Mouse (Mus musculus) T-helper 2 cell (primary cell): Measurements from ENCODE around the gene Dock9.

ENCODE experiments used
- in situ Hi-C: fragments of 300-600 bp; cut with MboI, MseI; formaldehyde crosslinking; loops from one replicate; pipeline ENCODE4 v1.15.1; 2025; ENCODE audit warnings: high pct_unique_total_duplicates

Gene Dock9

DNA sequence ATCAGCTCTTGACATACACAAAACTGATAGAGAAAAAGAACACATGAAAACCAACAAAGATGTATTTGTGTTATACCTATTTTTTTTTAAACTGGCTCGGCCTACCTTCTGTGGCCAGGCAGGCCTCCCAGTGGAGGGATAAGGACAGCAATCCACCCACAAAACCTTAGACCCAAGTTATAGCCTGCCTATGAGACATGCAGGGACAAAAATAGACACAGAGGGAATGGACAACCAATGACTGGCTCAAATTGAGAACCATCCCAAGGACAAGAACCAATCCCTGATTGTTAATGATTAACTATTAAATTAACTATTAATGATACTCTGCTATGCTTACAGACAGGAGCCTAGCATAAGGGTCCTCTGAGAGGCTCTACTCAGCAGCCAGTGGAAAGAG is 133.7 kb downstream of the Dock9 start:
- in situ Hi-C loops, result no loop called here

DNA sequence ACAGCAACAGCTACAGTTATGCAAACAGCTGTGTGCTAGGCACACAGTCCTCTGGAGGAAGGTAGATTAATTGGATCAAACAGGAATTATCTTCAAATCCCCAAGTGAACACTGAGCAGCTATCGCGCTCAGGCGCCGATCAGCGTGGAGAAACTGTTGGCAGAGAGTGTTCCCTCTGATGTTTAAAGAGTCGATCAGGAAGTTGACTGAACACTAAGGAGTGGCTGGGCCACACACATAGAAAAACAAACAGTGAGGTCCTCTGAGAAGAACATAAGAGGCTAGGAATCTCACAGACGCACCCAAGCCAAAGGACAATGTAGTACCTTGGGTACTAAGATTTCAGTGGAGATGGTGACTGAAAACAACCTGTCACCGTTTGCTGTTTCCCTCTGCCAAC is 136.7 kb downstream of the Dock9 start:
- in situ Hi-C loops, result no loop called here

DNA sequence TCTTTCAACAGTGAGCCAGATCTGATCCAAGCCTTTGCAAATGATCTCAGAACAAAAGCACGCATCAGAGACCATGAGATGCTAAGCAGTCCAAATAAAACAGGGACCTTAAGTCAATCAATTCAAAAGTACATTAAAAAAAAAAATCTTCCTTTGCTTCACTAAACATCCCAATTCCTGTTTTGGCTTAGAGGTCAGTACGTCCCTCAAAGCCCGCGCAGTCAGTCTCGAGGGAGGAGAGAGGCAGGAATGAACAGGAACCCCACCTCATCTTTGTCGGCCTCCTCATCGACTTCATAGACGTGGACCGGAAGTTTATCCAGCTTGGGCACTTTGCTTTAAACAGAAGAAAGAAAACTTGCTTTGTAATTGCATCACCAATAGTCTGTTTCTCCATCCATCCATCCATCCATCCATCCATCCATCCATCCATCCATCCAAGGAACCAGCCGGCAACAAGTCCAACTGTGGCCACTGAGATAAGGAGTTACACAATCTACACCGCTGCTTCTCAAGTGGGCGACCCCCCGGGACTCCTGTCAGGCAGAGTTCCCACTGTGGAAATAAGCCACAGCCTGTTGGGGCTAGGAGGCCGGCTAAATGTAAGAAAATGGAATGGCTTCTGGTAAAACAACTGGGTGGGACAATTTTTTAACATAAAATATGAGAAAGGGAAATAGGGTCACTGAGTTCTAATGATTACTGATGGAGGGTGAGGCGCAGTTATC is 137.3 kb downstream of the Dock9 start:
- in situ Hi-C loops, result no loop called here

DNA sequence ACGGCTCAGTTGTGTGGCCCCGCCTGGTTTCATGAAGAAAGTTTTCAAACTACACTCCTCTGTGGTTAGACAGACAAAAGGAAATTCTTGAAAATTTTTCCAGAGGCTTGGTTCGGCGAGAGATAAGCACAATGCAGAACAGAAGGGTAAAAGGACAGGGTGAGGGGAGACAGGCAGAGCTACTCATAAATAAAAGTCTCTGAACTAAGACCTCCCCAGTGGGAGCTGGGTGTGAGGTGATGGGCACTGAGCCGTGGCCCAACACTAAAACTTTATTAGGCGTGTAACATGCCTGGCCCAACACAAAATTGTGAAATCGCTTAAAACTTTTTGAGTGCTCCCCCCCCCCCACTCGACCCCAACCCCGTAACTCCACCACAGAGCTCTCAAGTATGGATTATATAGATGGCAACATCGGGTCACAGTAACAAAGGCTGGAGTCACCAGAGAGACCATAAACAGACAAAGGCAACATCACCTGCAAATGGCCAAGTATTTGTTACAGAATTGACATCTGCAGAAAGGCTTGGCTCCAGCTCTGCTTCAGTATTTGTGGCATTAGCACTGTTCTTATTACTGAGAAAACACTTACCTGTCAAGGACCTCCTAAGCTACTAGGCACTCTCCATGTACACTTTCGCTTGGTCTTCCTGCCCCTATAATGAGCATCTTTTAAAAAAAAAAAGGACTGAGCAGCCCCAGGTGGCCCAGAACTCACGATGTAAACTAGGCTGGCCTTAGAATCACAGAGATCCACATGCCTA is 138.4 kb downstream of the Dock9 start:
- in situ Hi-C loops, result no loop called here

DNA sequence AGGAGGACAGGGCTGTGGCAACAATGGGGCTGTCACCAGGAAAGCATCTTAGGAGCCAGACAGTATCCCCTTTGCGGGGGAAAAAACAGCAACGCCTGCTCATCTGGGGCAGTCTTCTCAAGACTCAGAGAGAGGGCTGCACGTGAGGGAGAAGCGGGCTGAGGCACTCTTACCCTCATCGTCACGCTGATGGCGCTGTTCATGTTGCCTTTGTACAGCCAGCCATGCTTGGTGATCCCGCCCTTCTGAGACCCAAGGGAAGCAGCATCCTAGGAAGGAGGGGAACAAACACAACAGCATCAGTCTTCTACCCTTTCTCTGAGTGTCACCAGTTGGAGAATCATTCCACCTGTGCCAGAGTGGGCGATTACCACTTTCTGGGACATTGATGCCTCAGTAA is 139.1 kb downstream of the Dock9 start:
- in situ Hi-C loops, result no loop called here

DNA sequence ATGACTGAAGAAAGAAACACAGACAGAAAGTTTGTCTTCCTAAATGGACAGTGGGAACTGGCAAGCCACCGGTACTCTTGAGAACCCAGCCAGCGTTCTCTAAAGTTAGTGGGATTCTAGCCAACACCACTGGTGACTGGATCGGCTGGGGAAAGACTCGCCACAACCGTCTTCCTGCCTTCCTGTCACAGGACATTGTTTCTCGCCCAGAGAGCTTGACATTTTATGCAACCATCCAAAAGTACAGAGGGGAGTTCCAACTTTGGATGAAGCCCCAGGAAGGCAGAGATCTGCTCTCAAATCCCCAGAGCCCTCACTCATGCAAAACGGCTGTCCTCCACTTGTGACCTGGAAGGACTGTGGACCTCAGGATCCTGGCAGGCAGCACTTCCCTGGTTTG is 140.0 kb downstream of the Dock9 start:
- in situ Hi-C loops, result no loop called here

DNA sequence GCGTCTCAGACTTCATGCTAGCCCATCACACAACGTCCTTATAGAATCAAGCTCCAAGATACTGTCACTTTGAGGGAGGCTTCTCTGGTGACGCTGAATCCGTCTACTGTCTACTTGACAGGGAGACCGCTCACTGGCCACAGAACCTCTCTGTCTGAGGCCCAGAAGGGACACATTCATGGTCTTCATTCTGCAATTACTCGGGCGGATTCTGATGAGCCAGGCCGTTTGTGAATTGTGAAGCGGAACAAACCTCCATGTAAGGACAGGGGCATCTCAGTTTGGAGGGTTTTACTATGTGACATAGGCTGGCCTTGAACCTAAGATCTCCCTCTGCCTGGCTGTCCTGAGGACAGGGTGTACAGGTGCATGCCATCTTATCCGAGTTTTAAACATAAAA is 140.7 kb downstream of the Dock9 start:
- in situ Hi-C loops, result no loop called here

DNA sequence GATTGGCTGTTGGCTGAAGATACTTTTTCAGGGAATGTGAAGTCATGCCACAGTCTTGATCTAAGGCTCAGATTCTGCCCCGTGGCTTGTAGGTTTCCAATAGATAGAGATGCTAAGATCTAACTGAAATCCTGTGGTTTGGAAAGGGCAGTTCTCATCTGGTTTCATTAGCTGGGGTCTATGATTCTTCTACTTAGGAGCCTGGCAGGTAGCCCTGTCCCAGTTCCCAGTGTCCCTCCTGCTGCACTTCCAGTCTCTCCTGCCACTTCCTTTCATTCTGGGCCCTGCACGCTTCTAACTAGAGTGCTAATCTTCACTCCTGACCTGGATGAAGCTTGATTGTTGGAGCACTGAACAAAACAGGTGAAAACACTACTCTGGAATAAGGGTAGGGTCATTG is 142.7 kb downstream of the Dock9 start:
- in situ Hi-C loops, result no loop called here

DNA sequence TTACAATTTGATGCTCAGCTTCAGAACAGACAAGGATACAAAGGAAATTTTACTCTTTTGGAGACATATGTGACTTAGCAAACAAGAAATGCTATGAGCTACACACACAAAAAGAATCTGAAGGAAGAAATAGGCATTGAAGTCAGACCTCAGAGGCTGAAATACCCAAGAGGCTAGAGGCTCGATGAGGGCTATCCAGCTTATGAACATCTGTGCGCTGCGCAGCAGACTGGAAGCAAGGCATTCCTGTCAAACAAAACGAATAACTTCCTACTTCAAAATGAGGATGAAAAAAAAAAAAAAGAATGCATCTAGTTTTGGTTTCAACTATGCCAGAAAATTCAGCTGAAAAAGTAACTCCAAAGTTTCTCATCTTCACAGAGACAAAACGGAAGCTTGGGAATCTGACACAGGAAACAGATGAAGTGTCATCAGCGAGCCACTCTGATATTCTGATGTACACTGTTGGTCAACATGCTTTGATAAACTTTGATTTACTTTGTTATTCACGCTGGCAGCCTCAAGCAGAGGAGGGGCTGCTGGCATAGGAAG is 143.1 kb downstream of the Dock9 start:
- in situ Hi-C loops, result no loop called here

DNA sequence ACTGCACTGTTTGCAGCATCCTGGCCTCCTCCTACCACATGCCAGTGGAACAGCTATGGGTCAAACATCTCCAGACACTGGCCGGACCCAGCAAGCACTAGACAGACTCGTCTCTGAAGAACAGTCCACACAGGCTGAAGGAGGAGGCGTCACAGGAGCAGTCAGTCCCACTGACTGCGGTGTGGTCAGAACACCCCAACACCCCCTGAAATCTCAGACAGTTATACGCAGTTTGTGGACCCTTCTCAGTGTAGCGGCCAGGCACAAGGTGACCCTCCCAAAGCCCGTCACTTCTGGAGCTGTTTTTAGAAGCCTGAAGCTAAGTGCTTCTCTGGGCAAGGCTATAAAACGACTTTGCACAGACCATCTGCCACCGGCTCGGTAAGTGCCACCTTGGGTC is 143.9 kb downstream of the Dock9 start:
- in situ Hi-C loops, result no loop called here

DNA sequence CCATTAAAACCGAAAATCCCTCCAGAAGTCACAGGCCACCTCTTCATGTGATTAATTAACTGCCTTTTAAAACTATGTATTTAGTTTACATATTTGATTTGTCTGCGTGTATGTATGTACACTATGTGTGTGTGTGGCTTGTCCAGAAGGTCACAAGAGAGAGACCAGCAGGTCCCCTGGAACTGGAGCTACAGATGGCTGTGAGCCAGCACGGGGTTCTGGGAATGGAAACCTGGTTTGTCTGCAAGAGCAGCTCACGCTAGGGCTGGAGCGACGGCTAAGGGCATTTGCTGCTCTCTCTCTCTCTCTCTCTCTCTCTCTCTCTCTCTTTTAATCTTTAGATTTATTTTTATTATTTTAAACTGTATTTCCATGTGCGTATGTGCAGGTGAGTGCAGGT is 144.4 kb downstream of the Dock9 start:
- in situ Hi-C loops, result no loop called here

DNA sequence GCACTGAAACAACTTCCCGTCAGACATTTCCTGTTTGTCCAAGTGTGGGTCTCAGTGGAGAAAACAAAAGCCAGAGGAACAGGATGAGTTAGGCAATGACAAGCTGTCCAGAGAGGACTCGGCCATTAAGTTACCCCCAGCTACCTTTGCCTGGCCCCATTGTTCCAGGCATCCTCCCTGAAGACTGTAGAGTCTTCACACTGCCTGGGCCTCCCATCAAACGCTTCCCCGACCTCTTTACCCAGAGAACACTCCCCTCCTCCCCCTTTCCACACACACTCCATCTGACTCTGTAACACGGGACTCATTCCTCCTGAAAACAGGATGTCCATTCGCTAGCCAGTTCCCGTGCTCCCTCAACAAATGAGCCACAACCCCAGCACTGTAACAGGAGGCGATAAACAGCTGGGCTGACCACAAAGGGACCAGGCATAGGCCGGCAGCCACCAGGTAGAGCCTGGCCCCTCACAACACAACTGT is 149.0 kb downstream of the Dock9 start:
- in situ Hi-C loops, result no loop called here

DNA sequence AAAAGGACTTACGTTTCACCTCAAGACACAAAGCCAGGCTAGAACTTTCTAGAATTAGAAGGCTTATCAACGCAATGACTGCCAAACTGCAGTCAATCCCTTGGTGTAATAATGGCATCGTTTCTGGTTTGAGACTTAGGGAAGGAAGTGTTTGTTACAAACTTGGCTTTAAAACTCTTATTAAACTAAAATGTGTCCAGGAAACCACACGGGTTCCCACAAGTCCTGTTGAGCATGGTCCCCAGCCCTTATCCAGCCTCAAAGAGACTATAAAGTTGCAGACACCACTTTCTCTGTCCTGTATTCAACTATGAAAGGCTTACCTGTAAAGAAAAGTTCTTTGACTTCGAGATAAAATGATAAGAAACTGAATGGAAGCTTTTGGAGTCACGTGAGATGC is 149.9 kb downstream of the Dock9 start:
- in situ Hi-C loops, result no loop called here

DNA sequence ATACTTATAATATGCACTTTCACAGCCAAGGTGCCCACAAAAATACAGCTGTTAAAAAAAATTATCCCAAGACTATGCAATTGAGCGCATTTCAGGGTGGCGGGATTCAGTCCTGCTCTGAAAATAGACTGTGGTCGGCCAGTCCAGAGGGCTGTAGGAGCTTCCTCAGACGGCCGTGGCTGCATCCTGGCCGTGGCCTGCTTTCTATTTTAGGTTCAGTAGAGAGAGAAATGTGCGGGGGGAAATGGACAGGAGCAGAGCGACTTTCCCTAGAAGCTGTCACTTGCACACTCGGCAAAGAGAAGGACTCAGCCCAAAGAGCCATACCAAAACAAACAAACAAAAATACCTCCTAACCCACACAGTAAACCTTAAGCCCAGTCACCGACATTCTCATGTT is 151.0 kb downstream of the Dock9 start:
- in situ Hi-C loops, result no loop called here

DNA sequence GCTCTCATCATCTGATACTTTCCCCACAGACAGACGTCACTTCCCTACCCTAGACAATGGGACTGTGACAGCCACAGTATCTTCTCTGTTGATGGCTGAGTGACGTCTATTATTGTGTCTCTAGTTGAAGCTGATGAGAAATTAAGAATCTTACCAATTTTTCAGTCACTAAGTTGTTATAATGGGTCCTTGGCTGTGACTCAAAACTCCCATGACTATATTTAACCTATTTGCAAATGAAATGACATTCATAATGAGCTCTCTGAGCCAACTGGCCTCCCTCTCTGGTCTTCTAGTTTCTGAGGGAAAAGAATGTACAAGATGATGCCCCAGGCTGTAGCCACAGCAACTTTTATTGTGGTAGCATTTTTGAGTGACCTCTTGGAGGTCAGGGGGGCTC is 153.3 kb downstream of the Dock9 start:
- in situ Hi-C loops, result no loop called here

DNA sequence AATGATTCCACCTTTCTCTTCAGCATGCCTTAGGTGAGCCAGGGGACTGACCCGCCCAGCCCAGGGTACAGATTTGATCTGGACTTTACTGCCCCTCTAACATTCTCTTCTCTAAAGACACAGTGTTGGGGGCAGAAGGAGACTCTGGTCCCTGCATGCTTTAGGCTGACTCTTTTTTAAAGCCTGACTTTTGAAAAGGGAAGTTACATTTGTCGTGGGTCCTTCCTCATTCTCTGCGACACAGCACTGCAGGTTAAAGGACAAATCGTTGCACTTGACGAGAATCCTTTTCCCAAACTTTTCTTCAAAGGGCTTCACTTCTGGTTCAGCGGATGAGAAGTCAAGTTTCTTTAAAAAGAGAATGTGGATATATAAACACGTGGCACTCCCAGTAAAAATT is 156.4 kb downstream of the Dock9 start:
- in situ Hi-C loops, result no loop called here

DNA sequence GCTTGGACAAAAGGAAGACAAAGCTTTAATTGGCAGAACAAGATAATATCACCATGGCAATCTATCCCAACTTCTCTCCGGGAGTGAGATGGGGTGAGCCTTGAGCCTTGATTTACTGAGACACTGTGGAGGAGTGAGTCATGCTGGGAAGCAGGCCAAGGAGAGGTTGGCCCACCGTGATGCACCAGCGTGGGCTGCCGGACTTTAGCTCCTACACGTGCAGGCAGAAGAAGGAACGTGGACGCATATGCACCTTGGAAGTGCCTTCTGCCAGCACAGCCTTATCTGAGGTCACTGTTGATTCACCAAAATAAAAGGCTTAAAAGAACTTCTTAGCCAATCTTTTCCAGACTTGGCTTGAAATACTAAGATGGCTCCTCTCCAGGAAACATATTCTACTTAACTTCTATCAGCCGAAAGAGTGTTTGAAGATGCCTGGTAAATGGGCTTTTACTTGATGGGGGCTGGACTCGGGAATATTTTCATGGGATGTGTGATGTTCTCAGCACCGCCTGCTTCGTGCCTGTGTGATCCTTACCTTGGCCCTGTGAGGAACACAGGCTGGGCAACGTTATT is 160.6 kb downstream of the Dock9 start:
- in situ Hi-C loops, result no loop called here

DNA sequence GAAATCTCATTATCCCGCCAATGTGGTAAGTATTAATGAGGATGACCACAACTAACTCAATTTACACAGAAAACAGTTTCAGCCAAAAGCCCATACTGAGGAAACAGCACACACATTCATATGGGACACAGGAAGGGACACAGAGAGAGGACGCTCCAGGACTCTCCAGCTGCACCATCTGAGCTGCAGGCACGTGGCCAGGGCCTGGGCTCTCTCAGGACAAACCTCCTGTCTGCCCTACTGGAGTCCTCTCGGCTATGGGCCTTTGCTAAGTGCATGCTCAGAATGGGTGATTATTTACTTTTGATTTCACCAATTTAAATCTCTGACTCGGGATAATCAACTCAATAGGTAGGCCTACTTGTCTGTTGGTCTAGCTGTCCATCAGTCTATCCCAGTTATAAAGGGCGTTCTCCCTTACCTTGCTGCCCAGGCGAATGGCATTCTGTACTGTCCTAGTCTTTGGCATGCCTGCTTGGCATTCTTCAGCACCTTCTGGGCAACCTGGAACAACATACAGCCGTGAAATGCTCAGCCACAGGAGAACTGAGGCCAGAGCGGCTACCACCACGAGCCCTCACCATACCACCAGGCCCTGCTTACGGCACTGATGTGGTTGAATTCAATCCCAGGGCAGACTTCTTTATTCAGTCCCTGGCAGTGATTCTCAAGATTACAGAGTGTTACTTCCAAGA is 162.8 kb downstream of the Dock9 start:
- in situ Hi-C loops, result no loop called here

DNA sequence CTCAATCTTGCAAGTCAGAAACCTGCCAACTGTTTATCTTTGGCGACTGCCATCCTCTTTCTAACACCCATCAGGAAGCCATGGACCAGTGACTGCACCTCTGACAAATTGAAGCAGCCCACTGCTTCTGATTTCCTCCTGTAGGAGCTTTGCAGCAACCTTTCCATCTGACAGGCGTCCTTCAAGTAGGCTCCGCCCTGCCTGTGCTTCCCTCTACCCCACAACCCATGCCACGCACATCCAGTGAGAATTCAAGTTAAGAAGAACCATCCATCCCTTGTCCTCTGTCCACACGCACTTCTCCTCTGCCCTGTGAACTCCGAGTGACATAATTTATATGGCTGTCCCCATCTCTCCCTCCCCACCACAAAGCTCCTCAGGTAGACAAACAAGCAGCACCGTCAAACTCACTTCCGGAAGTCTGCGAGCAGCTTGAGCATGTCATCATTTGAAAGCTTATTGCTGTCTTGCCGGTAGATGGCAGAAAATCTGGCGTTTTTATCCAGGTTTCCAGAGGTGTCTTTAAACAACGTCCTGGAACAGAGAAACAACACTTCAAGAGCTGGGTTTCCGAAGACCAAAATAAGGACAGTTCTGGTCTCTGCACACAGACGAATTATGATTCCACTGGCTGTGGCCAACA is 163.4 kb downstream of the Dock9 start:
- in situ Hi-C loops, result no loop called here

DNA sequence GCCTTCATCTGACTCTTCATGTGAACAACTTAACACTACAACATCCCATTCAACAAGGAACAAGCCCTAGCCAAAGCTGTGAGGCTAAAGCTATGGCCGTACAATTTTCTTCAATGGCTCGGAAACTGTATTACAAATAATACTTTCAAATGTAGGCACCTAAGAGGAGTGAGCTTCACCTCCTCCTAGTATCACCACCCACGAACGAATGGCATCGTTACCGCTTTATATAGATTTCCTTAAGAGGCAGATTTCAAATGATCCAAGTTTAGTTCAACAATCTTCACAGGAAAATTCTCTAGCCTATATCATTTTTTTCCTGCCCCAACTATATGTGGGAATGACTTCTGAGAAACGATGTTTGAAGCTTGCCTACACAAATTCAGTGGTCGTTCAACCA is 165.7 kb downstream of the Dock9 start:
- in situ Hi-C loops, result no loop called here

DNA sequence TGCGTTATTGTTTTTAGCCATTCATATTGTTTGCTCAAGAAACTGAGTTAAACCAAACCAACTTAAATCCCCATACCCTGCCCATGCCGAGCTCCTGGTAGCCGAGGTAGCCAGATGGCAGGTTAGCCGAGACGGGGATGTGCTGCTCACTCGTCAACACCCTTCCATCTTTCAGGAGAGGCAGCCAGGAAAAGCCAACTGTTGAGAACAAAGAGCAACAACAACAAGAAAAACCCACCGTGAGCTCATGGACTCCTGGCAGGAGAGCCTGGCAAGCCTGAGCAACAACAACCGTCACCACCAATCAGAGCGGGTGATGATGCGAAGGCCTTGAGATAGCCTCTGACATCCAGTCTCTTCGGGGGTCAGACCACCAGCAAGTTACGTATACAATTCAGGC is 170.9 kb downstream of the Dock9 start:
- in situ Hi-C loops, result no loop called here
